Mouse (Mus musculus): ENCODE measurements at regions not wholly inside any gene's neighbourhood (a gene's known extent, or its start where the extent isn't known, plus 50 kb on each side); places are given as distances from the start of the nearest gene placed in this dataset.

- Histone ChIP-seq H3K9me3 (ENCODE audit: control insufficient read depth, low read length) (no peaks in the 10 kb centered on the region), H3K4me2 (ENCODE audit: low read depth) (no peak overlapping the region), H3K27ac (no peak overlapping the region), H3K36me3 (replicated peaks; ENCODE audit: control insufficient read depth, insufficient read depth, low read depth) (no peaks in the 10 kb centered on the region), H3K27me3 (ENCODE audit: control insufficient read depth, insufficient read depth, low read length) (no peaks in the 10 kb centered on the region), H3K4me3 (ENCODE audit: insufficient read depth in 1 of 2, low read depth in 2 of 2, low read length in 2 of 2) (no peak overlapping the region), H3K9ac (replicated peaks) (no peak overlapping the region), H3K4me1 (replicated peaks; ENCODE audit: control insufficient read depth in 2 of 2, insufficient read depth in 2 of 2, low read length in 1 of 2) (peaks cover 0 to 2% of the 10 kb centered on the region in 2 experiments; a peak in 1 of 4 replicates)
- ATAC-seq (ENCODE audit: insufficient read depth) (no peak), DNase-seq (ENCODE audit: low read depth in 3 of 3, low spot score in 3 of 3) (no peak)
- WGBS (ENCODE audit: insufficient replicate concordance), result 61% methylated on average over 10 of the region's 10 CpGs
- no peak for TF ChIP-seq CTCF (IDR thresholded peaks at IDR 0.05; ENCODE audit: low read depth)
- TF ChIP-seq EP300 (IDR thresholded peaks at IDR 0.05; ENCODE audit: low read depth), result no peak
These were observed 178.0 kb downstream of the Pfkfb3 start for GRCm38 (mm10) chr2:11375726-11376454.

GRCm38 (mm10) chr2:11375092-11375491 lies 178.8 kb downstream of the Pfkfb3 start:
- peaks cover 0 to 2% of the 10 kb centered on the region in 2 experiments; a peak in 1 of 4 replicates for H3K4me1 ChIP-seq (replicated peaks; ENCODE audit: control insufficient read depth in 2 of 2, insufficient read depth in 2 of 2, low read length in 1 of 2)
- DNase-seq (ENCODE audit: low read depth in 3 of 3, low spot score in 3 of 3), result peak in 2 of 3 experiments; percentile 6 to 13
- no peaks in the 10 kb centered on the region for H3K36me3 ChIP-seq (replicated peaks; ENCODE audit: control insufficient read depth, insufficient read depth, low read depth)
- ATAC-seq (ENCODE audit: insufficient read depth), result no peak
- TF ChIP-seq EP300 (IDR thresholded peaks at IDR 0.05; ENCODE audit: low read depth), result no peak
- no peak for TF ChIP-seq CTCF (IDR thresholded peaks at IDR 0.05; ENCODE audit: low read depth)
- H3K9ac ChIP-seq (replicated peaks), result no peak overlapping the region
- no peak overlapping the region for H3K27ac ChIP-seq
- H3K27me3 ChIP-seq (ENCODE audit: control insufficient read depth, insufficient read depth, low read length), result no peaks in the 10 kb centered on the region
- no peak overlapping the region for H3K4me3 ChIP-seq (ENCODE audit: insufficient read depth in 1 of 2, low read depth in 2 of 2, low read length in 2 of 2)
- no peak overlapping the region for H3K4me2 ChIP-seq (ENCODE audit: low read depth)
- no peaks in the 10 kb centered on the region for H3K9me3 ChIP-seq (ENCODE audit: control insufficient read depth, low read length)
- WGBS (ENCODE audit: insufficient replicate concordance), result 22% methylated on average over 6 of the region's 6 CpGs

- H3K4me2 ChIP-seq (ENCODE audit: low read depth), result no peak overlapping the region
- no peak overlapping the region for H3K4me3 ChIP-seq (ENCODE audit: insufficient read depth in 1 of 2, low read depth in 2 of 2, low read length in 2 of 2)
- no peaks in the 10 kb centered on the region for H3K27me3 ChIP-seq (ENCODE audit: control insufficient read depth, insufficient read depth, low read length)
- no peak overlapping the region for H3K9ac ChIP-seq (replicated peaks)
- no peak overlapping the region for H3K27ac ChIP-seq
- TF ChIP-seq CTCF (IDR thresholded peaks at IDR 0.05; ENCODE audit: low read depth) (no peak), EP300 (IDR thresholded peaks at IDR 0.05; ENCODE audit: low read depth) (no peak)
- no peaks in the 10 kb centered on the region for H3K36me3 ChIP-seq (replicated peaks; ENCODE audit: control insufficient read depth, insufficient read depth, low read depth)
- ATAC-seq (ENCODE audit: insufficient read depth) (no peak), DNase-seq (ENCODE audit: low read depth in 3 of 3, low spot score in 3 of 3) (no peak)
- H3K9me3 ChIP-seq (ENCODE audit: control insufficient read depth, low read length), result no peaks in the 10 kb centered on the region
- no peaks in the 10 kb centered on the region for H3K4me1 ChIP-seq (replicated peaks; ENCODE audit: control insufficient read depth in 2 of 2, insufficient read depth in 2 of 2, low read length in 1 of 2)
These were observed 183.6 kb downstream of the Pfkfb3 start for GRCm38 (mm10) chr2:11370273-11370672.

DNA sequence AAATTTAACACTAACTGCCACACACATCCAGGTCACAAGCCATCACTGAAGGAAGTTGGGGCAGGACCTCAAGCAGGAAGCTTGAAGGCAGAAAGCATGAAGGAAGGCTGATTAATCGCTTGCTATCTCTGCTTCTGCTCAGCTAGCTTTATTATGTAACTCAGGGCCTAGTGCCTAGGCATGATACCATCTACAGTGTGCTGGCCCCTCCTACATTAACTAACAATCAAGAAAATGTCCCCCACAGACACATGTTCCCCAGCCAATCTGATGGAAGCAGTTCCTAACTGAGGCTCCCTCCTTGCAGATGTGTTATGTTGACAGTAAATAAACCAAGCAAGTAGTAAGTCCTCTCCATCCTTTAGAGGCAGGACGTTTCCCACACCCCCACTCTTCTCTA lies 186.6 kb downstream of the Pfkfb3 start:
- ATAC-seq (ENCODE audit: insufficient read depth), result no peak
- Histone ChIP-seq H3K4me1 (replicated peaks; ENCODE audit: control insufficient read depth in 2 of 2, insufficient read depth in 2 of 2, low read length in 1 of 2) (no peaks in the 10 kb centered on the region; a peak in 1 of 4 replicates), H3K4me3 (ENCODE audit: insufficient read depth in 1 of 2, low read depth in 2 of 2, low read length in 2 of 2) (no peak overlapping the region), H3K27me3 (ENCODE audit: control insufficient read depth, insufficient read depth, low read length) (no peaks in the 10 kb centered on the region), H3K4me2 (ENCODE audit: low read depth) (no peak overlapping the region), H3K36me3 (replicated peaks; ENCODE audit: control insufficient read depth, insufficient read depth, low read depth) (no peaks in the 10 kb centered on the region), H3K27ac (no peak overlapping the region), H3K9ac (replicated peaks) (no peak overlapping the region), H3K9me3 (ENCODE audit: control insufficient read depth, low read length) (no peaks in the 10 kb centered on the region)
- TF ChIP-seq EP300 (IDR thresholded peaks at IDR 0.05; ENCODE audit: low read depth) (no peak), CTCF (IDR thresholded peaks at IDR 0.05; ENCODE audit: low read depth) (no peak)
- no peak for DNase-seq (ENCODE audit: low read depth in 3 of 3, low spot score in 3 of 3)
- WGBS (ENCODE audit: insufficient replicate concordance), result 34% methylated on average over 2 of the region's 2 CpGs

DNA sequence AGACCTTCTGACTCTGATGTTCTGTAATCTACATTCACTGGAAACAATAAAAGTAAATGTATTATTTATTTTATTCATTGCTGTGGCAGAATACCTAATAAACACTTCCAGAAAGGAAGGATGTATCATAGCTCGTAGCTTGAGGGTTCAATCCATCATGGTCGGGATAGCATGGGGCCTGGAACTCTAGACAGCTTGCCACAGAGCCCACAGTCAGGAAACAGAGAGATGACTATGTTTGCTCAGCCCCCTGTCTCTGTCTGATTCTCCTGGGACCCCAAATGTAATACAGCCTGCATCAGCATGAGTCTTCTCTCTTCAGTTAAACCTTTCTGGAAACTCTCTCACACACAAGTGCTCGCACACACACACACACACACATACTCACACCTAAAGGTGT lies 188.1 kb downstream of the Pfkfb3 start:
- TF ChIP-seq EP300 (IDR thresholded peaks at IDR 0.05; ENCODE audit: low read depth) (no peak), CTCF (IDR thresholded peaks at IDR 0.05; ENCODE audit: low read depth) (no peak)

More for the DNA sequence above, 188.1 kb downstream of the Pfkfb3 start:
- no peak overlapping the region for H3K9ac ChIP-seq (replicated peaks)
- DNase-seq (ENCODE audit: low read depth in 3 of 3, low spot score in 3 of 3), result no peak
- H3K4me1 ChIP-seq (replicated peaks; ENCODE audit: control insufficient read depth in 2 of 2, insufficient read depth in 2 of 2, low read length in 1 of 2), result no peaks in the 10 kb centered on the region; a peak in 1 of 4 replicates
- no peaks in the 10 kb centered on the region for H3K27me3 ChIP-seq (ENCODE audit: control insufficient read depth, insufficient read depth, low read length)
- H3K4me2 ChIP-seq (ENCODE audit: low read depth), result no peak overlapping the region
- no peak overlapping the region for H3K27ac ChIP-seq
- H3K9me3 ChIP-seq (ENCODE audit: control insufficient read depth, low read length), result no peaks in the 10 kb centered on the region
- WGBS (ENCODE audit: insufficient replicate concordance), result 71% methylated on average over 3 of the region's 3 CpGs
- no peak overlapping the region for H3K4me3 ChIP-seq (ENCODE audit: insufficient read depth in 1 of 2, low read depth in 2 of 2, low read length in 2 of 2)
- H3K36me3 ChIP-seq (replicated peaks; ENCODE audit: control insufficient read depth, insufficient read depth, low read depth), result no peaks in the 10 kb centered on the region
- no peak for ATAC-seq (ENCODE audit: insufficient read depth)

Data from liver, embryonic 14.5 days (tissue).